Mouse (Mus musculus) lung, postnatal 0 days (tissue): ENCODE data around the gene Max.

Experiments used
- CTCF ChIP-seq: IDR thresholded peaks from 2 replicates; pipeline ENCODE4 v1.5.1; 2016; ENCODE audit warnings: antibody characterized with exemption, mild to moderate bottlenecking
- EP300 ChIP-seq: IDR thresholded peaks from 2 replicates; pipeline ENCODE4 v1.6.1; 2016; ENCODE audit warnings: antibody characterized with exemption, mild to moderate bottlenecking, control low read depth

DNA sequence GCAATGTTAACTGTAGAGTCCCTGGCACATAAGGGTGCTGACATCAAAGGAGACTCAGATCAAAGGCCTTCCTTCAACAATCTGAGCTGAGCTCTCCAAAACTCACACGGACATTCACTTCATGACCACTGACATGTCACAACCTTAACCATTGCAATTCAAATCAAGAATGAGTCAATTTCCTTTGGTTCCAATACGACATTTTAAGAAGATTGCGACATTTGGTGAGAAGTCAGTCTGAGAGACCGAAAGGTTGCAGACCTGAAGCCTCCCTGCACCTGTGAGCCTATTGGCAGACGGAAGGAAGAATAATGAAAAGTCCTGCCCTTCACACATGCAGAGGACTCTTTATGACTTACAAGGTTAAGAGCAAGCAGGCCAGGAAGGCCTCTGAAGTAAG, 11.7 kb downstream of the Max start:
- TF ChIP-seq CTCF (no peak), EP300 (0 out of 2 replicates have a peak, but pooled peaks have one; percentile 22)
